Mouse (Mus musculus) stomach, embryonic 14.5 days (tissue): Measurements from ENCODE around the gene Atg16l2. TPM values are rescaled to one million over a fixed set of nuclear protein-coding genes. Genes with fewer than 3 reads are reported as not detected.

Experiments used
- ATAC-seq: fragments of 200-750 bp; cut with Nextera tagmentation; 2 replicates; pipeline ENCODE4 v1.8.0; 2017; ENCODE audit warnings: low read depth, moderate TSS enrichment; ENCODE audit not compliant: insufficient number of reproducible peaks, insufficient read depth, low FRiP score
- H3K27ac ChIP-seq: fragments of 300-500 bp; sonication (generic); 2 replicates; pipeline ENCODE4 v1.5.1; 2014; ENCODE audit warnings: mild to moderate bottlenecking, low read length, moderate library complexity, mixed read lengths
- H3K27me3 ChIP-seq: fragments of 300-500 bp; sonication (generic); 2 replicates; pipeline ENCODE4 v1.6.1; 2014; ENCODE audit warnings: low read length, control low read depth, mixed read lengths; ENCODE audit not compliant: control insufficient read depth, insufficient read depth
- H3K36me3 ChIP-seq: fragments of 300-500 bp; sonication (generic); 2 replicates; pipeline ENCODE4 v1.6.1; 2014; ENCODE audit warnings: mild to moderate bottlenecking, control low read depth, low read length, moderate library complexity, mixed read lengths; ENCODE audit not compliant: control insufficient read depth, insufficient read depth
- H3K4me1 ChIP-seq: fragments of 300-500 bp; sonication (generic); 2 replicates; pipeline ENCODE4 v1.6.1; 2014; ENCODE audit warnings: low read length, control low read depth, mixed read lengths; ENCODE audit not compliant: control insufficient read depth, insufficient read depth
- H3K4me2 ChIP-seq: fragments of 300-500 bp; sonication (generic); replicated peaks from 2 replicates; pipeline ENCODE4 v1.6.1; 2014; ENCODE audit warnings: low read depth, low read length, control low read depth
- H3K4me3 ChIP-seq: fragments of 300-500 bp; sonication (generic); 2 replicates; pipeline ENCODE4 v1.5.1; 2014; ENCODE audit warnings: low read depth, low read length, control low read depth
- H3K9ac ChIP-seq: fragments of 300-500 bp; sonication (generic); replicated peaks from 2 replicates; pipeline ENCODE4 v1.6.1; 2014; ENCODE audit warnings: low read depth, mild to moderate bottlenecking, control low read depth, low read length, moderate library complexity, mixed read lengths
- H3K9me3 ChIP-seq: fragments of 300-500 bp; sonication (generic); 2 replicates; pipeline ENCODE4 v1.6.1; 2016; ENCODE audit warnings: low read depth, low read length, control low read depth; ENCODE audit not compliant: control insufficient read depth
- WGBS: fragments of 180-500 bp; shearing (Covaris S2); extraction: QIAGEN DNeasy Blood & Tissue Kit; methylation state at CpG from one replicate; pipeline ENCODE4 v1.1.7; 2014; 5-methylcytosine and 5-hydroxymethylcytosine counted together
- polyA plus RNA-seq: library from polyadenylated mRNA; unstranded; fragments of >200 nt; fragmentation: Nextera tagmentation; extraction: Ambion mirVana; gene quantifications from 2 replicates; pipeline ENCODE4 v1.2.1, GENCODE M21; 2014

Gene Atg16l2
- polyA plus RNA-seq = 12.0 and 16.2 TPM in 2 replicates

GRCm38 (mm10) chr7:101301881-101302456 lies at the start of gene Atg16l2:
Atg16l2 (minus strand) TSS chr7:101302251.
- peak; percentile 97 for ATAC-seq
- WGBS = under 1% methylated on average over 39 of the region's 39 CpGs
- H3K27ac ChIP-seq = peak within 1 kb of the TSS; percentile 66; the same call in 1 of the 2 replicates

DNA sequence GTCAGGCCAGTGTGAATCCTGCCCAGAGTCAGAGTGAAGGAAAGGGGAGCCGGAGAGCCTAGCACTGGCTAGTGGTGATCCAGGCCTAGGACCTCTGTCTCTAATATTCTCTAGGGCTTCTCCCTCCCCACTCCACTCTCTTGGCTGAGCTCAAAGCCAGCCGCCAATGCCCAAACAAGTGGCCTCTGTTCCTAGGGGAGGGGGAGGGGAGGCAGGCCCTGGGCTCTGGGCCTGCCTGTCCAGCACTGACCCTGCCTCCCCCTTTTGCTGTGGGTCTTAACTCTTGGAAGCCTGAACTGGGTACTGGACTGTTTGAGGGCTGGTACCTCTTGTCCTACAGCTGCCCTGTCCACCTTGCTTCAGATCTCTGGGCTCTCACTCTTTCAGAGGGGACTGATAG lies 47.8 kb upstream of the Atg16l2 start:
- Histone ChIP-seq H3K27ac (no peak overlapping the region), H3K4me3 (no peak overlapping the region), H3K9ac (no peak overlapping the region), H3K36me3 (peaks cover 4% of the 10 kb centered on the region; the same call in 1 of the 2 replicates), H3K9me3 (no peaks in the 10 kb centered on the region), H3K4me2 (no peak overlapping the region), H3K27me3 (no peaks in the 10 kb centered on the region), H3K4me1 (peaks cover 12% of the 10 kb centered on the region; the same call in 1 of the 2 replicates)
- 52% methylated on average over 2 of the region's 2 CpGs for WGBS
- ATAC-seq = no peak

More at GRCm38 (mm10) chr7:101301881-101302456, at the start of gene Atg16l2:
- H3K4me3 ChIP-seq = peak within 1 kb of the TSS; percentile 74
- H3K27me3 ChIP-seq = no peaks in the 10 kb centered on the region
- H3K4me1 ChIP-seq = peaks cover 6% of the 10 kb centered on the region; the same call in 1 of the 2 replicates
- H3K9ac ChIP-seq = peak within 1 kb of the TSS; percentile 53
- no peaks in the 10 kb centered on the region for H3K9me3 ChIP-seq
- peak within 1 kb of the TSS; percentile 92 for H3K4me2 ChIP-seq
- H3K36me3 ChIP-seq = no peaks in the 10 kb centered on the region

DNA sequence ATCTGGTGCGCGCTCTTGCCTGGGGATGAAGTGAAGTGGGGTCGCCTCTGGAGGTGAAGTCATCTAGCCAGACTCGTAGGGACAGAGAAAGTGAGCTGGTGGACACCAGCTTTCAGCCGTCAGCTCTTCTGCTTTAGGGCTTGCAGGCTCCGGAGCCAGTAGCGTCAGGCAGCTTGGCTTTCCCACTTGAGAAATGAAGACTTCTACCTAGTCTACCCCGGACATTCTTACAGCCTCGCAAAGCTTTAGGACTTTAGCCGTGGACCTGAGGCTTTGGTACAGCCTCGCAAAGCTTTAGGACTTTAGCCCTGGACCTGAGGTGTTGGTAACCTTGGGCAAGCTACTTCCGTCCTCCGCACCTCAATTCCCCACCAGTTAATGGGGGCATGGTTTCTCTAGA lies 46.3 kb upstream of the Atg16l2 start:
- H3K9me3 ChIP-seq = no peaks in the 10 kb centered on the region
- peak overlapping the region; percentile 56 for H3K4me3 ChIP-seq
- 6% methylated on average over 13 of the region's 13 CpGs for WGBS
- peak overlapping the region; percentile 98 for H3K4me2 ChIP-seq
- ATAC-seq = no peak
- no peak overlapping the region for H3K27ac ChIP-seq
- peaks cover 4% of the 10 kb centered on the region; the same call in 1 of the 2 replicates for H3K36me3 ChIP-seq
- no peaks in the 10 kb centered on the region for H3K27me3 ChIP-seq
- H3K4me1 ChIP-seq = peaks cover 12% of the 10 kb centered on the region; the same call in 1 of the 2 replicates
- H3K9ac ChIP-seq = peak overlapping the region; percentile 18; the same call in 1 of the 2 replicates

DNA sequence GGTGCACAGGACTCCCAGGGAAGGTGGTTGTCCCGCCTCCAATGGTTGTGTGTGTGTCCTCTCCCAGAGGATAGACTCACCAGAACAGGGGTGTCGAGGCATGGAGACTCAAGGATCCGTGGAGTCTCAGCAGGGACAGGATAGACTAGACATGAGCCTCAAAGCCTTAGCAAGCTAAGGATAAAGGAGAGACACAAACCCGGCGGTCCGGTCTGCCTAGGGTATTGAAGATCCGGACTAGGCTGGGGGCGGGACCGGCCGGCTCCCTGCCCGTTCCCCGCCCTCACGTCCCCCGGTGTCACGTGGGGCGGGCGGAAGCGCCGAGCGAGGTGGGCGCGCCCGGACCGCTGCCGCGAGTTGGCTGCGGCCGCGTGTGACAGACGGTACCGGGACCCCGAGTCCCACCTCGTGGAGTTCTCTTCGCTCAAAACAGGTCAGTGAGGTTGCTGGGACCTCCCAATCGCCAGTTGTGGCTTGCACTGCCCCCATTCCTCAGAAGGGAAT lies 45.8 kb upstream of the Atg16l2 start, which contains the start of gene Arap1:
TSS of gene Arap1 (plus strand) at position 301 of the 504 bp plus-strand sequence.
- Histone ChIP-seq H3K36me3 (peaks cover 4% of the 10 kb centered on the region; the same call in 1 of the 2 replicates), H3K27me3 (no peaks in the 10 kb centered on the region), H3K9me3 (no peaks in the 10 kb centered on the region), H3K9ac (peak within 1 kb of the TSS; percentile 18; the same call in 1 of the 2 replicates), H3K27ac (no peak within 1 kb of the TSS), H3K4me2 (peak within 1 kb of the TSS; percentile 98), H3K4me3 (peak within 1 kb of the TSS; percentile 56), H3K4me1 (peaks cover 12% of the 10 kb centered on the region; the same call in 1 of the 2 replicates)
- WGBS = under 1% methylated on average over 34 of the region's 35 CpGs
- ATAC-seq = peak; percentile 70

DNA sequence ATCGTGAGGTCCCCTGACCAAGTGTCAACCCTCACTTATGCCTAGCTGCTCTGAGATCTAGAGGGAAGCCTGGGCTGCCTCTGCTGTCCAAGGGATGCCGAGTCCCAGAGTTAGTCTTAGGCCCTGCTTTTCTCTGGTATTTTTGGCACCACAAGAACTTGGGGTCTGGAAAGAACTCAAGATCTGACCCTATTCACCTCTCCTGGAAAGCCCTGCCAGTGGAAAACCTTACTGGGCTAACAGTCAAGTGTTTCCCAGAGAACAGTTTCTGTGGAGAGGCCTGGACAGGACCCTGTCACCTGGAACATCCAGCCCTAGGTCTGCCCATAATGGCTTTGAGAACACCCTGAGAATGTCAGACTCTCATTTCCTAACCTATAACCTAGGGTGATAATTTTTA lies 44.9 kb upstream of the Atg16l2 start:
- no peak overlapping the region for H3K27ac ChIP-seq
- 0 out of 2 replicates have a peak overlapping the region, but pooled peaks have one; percentile 98 for H3K4me2 ChIP-seq
- WGBS = 78% methylated on average over 2 of the region's 2 CpGs
- peaks cover 4% of the 10 kb centered on the region; the same call in 1 of the 2 replicates for H3K36me3 ChIP-seq
- ATAC-seq = no peak
- no peaks in the 10 kb centered on the region for H3K9me3 ChIP-seq
- peaks cover 12% of the 10 kb centered on the region; the same call in 1 of the 2 replicates for H3K4me1 ChIP-seq
- no peak overlapping the region for H3K9ac ChIP-seq
- H3K27me3 ChIP-seq = no peaks in the 10 kb centered on the region
- no peak overlapping the region for H3K4me3 ChIP-seq

DNA sequence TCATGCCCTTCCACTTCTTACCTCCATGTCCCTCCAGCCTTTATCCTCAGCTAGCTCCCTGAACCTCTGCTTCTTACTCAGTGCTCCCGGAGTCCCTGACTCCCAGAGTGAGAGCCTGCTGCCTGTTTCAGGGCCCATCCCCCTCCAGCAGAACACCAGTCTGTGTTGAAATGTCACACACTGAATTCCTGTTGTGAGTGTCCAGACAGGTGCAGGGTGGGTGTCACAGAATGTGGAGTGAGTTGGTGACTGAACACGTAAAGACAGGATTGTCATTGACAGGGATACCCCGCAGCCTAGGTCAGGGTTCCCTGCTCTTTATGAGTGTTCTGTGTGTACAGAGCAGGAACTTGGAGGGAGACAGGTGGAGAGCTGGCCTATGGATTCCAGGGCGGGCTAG lies 42.8 kb upstream of the Atg16l2 start:
- Histone ChIP-seq H3K4me3 (no peak overlapping the region), H3K36me3 (peaks cover 4% of the 10 kb centered on the region; the same call in 1 of the 2 replicates), H3K27ac (no peak overlapping the region), H3K4me2 (no peak overlapping the region), H3K27me3 (no peaks in the 10 kb centered on the region), H3K9me3 (no peaks in the 10 kb centered on the region), H3K9ac (no peak overlapping the region), H3K4me1 (peaks cover 12% of the 10 kb centered on the region; the same call in 1 of the 2 replicates)
- WGBS = 55% methylated on average over 4 of the region's 4 CpGs
- ATAC-seq = no peak

DNA sequence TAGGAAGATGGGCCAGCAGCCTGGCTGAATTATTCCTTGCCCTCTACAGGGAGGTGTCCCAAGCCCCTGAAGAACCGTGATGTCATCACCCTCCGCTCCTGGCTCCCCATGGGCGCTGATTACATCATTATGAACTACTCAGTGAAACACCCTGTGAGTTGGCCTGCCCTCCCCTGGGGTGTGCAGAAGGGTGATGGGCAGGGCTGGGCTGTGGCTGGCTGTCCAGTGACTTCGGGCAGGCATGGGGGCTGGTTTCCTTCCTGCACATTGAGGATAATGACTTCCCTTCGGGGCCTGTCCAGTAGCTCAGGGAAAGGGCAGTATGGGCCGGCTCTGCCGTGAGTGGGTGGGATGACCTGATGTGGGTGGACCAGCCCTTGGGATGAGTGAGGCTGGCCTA lies 41.1 kb upstream of the Atg16l2 start:
- 72% methylated on average over 7 of the region's 7 CpGs for WGBS
- no peak overlapping the region for H3K9ac ChIP-seq
- no peak overlapping the region for H3K27ac ChIP-seq
- H3K9me3 ChIP-seq = no peaks in the 10 kb centered on the region
- no peak for ATAC-seq
- H3K27me3 ChIP-seq = no peaks in the 10 kb centered on the region
- H3K36me3 ChIP-seq = peaks cover 4% of the 10 kb centered on the region; the same call in 1 of the 2 replicates
- no peak overlapping the region for H3K4me2 ChIP-seq
- no peak overlapping the region for H3K4me3 ChIP-seq
- 0 out of 2 replicates have a peak, but pooled peaks cover 6% of the 10 kb centered on the region for H3K4me1 ChIP-seq

- Histone ChIP-seq H3K4me2 (no peak overlapping the region), H3K27me3 (no peaks in the 10 kb centered on the region), H3K36me3 (peaks cover 4% of the 10 kb centered on the region; the same call in 1 of the 2 replicates), H3K9me3 (no peaks in the 10 kb centered on the region), H3K27ac (no peak overlapping the region), H3K9ac (no peak overlapping the region), H3K4me3 (no peak overlapping the region), H3K4me1 (no peaks in the 10 kb centered on the region)
- no peak for ATAC-seq
- WGBS = 57% methylated on average over 6 of the region's 6 CpGs
These were observed 39.4 kb upstream of the Atg16l2 start for GRCm38 (mm10) chr7:101341405-101341804.
